Mouse (Mus musculus) retina, adult 2 months (tissue): Measurements from ENCODE around the gene Tmprss4.

Source experiments
- DNase-seq: peaks from one replicate; pipeline ENCODE4 v3.0.0-alpha.2; 2012; ENCODE audit warnings: low read depth, low spot score

Tmprss4 gene

GRCm38 (mm10) chr9:45203797-45204410 is at the start of gene Tmprss4:
Tmprss4 (minus strand) TSS chr9:45204092.
- DNase-seq, result no peak

GRCm38 (mm10) chr9:45252395-45252794 is 48.5 kb upstream of the Tmprss4 start:
- DNase-seq, result no peak

- DNase-seq, result no peak
These were observed 48.1 kb upstream of the Tmprss4 start for GRCm38 (mm10) chr9:45251990-45252389.

GRCm38 (mm10) chr9:45251281-45251680 is 47.4 kb upstream of the Tmprss4 start:
- no peak for DNase-seq

GRCm38 (mm10) chr9:45250306-45250705 is 46.4 kb upstream of the Tmprss4 start:
- no peak for DNase-seq

- no peak for DNase-seq
These were observed 43.6 kb upstream of the Tmprss4 start for GRCm38 (mm10) chr9:45247536-45247935.

GRCm38 (mm10) chr9:45246060-45246459 is 42.2 kb upstream of the Tmprss4 start:
- DNase-seq, result no peak

- no peak for DNase-seq
These were observed 41.5 kb upstream of the Tmprss4 start for GRCm38 (mm10) chr9:45245432-45245831.

GRCm38 (mm10) chr9:45241397-45241796 is 37.5 kb upstream of the Tmprss4 start:
- no peak for DNase-seq

- DNase-seq, result no peak
These were observed 32.9 kb upstream of the Tmprss4 start for GRCm38 (mm10) chr9:45236744-45237143.

GRCm38 (mm10) chr9:45235668-45236227 is 31.9 kb upstream of the Tmprss4 start:
- DNase-seq, result no peak

- DNase-seq, result no peak
These were observed 25.5 kb upstream of the Tmprss4 start for GRCm38 (mm10) chr9:45229359-45229758.

- peak; percentile 67 for DNase-seq
These were observed 17.7 kb upstream of the Tmprss4 start for GRCm38 (mm10) chr9:45221567-45221966.

GRCm38 (mm10) chr9:45219644-45220043 is 15.8 kb upstream of the Tmprss4 start:
- no peak for DNase-seq

GRCm38 (mm10) chr9:45215526-45216179 is 11.8 kb upstream of the Tmprss4 start:
- DNase-seq, result no peak

GRCm38 (mm10) chr9:45212001-45212400 is 8.1 kb upstream of the Tmprss4 start:
- no peak for DNase-seq

GRCm38 (mm10) chr9:45207015-45207743 is 3.3 kb upstream of the Tmprss4 start:
- no peak for DNase-seq

- DNase-seq, result no peak
These were observed 2.2 kb upstream of the Tmprss4 start for GRCm38 (mm10) chr9:45206121-45206520.

- DNase-seq, result no peak
These were observed 1.3 kb upstream of the Tmprss4 start for GRCm38 (mm10) chr9:45205143-45205542.

GRCm38 (mm10) chr9:45202021-45202798 is 1.7 kb downstream of the Tmprss4 start:
- no peak for DNase-seq

- no peak for DNase-seq
These were observed 2.5 kb downstream of the Tmprss4 start for GRCm38 (mm10) chr9:45201319-45201947.
